Mouse (Mus musculus) naive thymus-derived CD4-positive, alpha-beta T cell, adult 2 months (primary cell): ENCODE data around the gene Lce1m.
"Not testable (repeated sequence)": the region's sequence is repeated elsewhere in the genome, so short reads cannot be mapped to it uniquely, and the experiment has no call there.

ENCODE experiments used
- DNase-seq: peaks from one replicate; pipeline ENCODE4 v3.0.0-alpha.2; 2011; ENCODE audit warnings: low read depth

Lce1m gene

DNA sequence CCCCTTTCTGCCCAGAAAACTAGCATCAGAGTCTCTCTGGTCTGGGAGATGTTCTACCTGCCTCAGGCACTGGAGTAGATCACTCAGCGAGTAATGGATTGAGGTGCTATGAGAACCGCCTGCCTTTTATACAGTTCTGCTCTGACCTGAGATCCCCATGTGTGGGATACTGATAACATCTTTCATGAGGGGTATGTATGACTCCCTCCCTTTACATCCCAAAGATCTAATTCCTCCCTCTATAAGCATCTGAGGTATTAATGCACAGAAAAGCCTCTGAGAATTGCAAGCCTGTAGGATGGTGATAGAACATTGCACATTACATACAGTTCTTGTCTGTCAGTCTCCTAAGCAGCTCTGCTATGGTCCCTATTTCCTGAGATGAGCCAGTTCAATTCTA lies at the start of gene Lce1m:
Lce1m (minus strand) TSS at position 101 of the 400 bp plus-strand sequence.
- no peak for DNase-seq

- DNase-seq, result not testable (repeated sequence)
Measured at GRCm38 (mm10) chr3:93068523-93068922, 49.7 kb upstream of the Lce1m start, which contains the start of gene Gm4858. Gene Gm4858 (plus strand): TSS chr3:93068823.

- no peak for DNase-seq
Measured at GRCm38 (mm10) chr3:93052826-93053474, 34.1 kb upstream of the Lce1m start.

DNA sequence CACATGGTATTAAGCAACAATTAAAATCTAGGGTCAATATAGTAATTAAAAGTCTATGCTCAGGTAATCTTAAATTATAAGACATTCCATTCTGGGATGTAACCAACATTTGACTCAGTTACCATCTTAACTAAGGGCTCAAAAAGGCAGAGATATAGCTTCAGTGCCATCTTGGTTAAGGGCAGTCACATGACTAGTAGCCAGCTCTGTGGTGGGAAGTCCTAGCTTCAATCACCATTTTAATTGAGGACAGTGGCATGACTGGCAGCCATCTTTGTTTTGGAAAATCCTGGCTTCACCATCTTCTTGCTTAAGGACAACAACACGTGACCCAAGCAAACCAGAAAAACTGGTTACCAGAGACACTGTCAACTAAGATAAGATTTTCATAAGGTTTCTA lies 31.3 kb upstream of the Lce1m start:
- no peak for DNase-seq

GRCm38 (mm10) chr3:93031450-93031849 lies 12.6 kb upstream of the Lce1m start:
- no peak for DNase-seq

DNA sequence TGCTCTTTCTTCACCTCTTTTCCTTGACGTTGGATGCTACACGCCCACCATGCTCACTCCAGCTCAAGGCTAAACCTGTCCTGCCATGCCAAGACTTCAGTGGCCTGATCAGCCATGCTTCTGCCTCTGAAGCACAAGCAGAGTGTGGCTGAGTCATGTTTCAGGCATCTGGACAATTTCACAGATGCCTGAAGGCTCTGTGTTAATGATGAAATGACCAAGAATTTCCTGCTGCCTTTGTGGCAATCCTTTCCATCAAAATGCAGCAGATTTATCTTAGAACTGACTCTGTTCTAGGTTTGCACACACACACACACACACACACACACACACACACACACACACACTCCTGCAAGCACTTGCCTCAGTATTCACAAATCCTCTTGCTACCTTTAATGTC lies 6.6 kb upstream of the Lce1m start:
- DNase-seq, result no peak

- DNase-seq, result no peak
Measured at GRCm38 (mm10) chr3:93023411-93024184, 4.7 kb upstream of the Lce1m start.

- no peak for DNase-seq
Measured at GRCm38 (mm10) chr3:93021171-93021570, 2.3 kb upstream of the Lce1m start.

DNA sequence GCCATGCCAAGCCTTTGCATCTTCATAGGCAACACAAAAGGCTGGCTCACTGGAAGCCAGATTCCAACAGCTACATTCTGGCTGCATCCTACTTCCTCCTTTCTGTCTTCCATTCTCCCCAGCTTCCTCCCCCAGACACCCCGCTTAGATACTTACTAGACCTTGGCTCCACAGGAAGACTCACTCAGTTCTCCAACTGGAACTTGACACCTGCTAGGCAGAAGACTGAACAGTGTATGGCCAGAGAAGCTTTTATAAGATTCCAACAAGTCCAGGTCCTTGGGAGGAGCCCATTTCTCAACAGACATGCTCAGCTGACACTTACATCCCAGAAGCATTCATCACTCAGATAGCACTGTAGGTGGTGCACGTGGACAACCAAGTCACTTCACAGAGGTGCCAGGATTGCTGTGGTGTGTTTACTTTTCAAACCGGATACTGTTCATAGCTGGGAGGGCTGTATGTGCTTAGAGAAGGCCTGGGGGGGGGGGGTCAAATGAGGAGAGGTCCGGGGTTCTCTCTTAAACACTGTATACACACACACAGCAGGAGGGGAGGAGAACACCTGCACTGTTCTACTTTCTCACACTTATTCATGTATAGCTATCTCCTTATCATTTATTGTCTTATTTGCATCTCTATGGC lies 3.3 kb downstream of the Lce1m start, which contains the start of gene Crct1:
Crct1 (minus strand) TSS at position 228 of the 645 bp plus-strand sequence.
- no peak for DNase-seq

GRCm38 (mm10) chr3:93014871-93015270 lies 4.0 kb downstream of the Lce1m start:
- DNase-seq, result no peak

DNA sequence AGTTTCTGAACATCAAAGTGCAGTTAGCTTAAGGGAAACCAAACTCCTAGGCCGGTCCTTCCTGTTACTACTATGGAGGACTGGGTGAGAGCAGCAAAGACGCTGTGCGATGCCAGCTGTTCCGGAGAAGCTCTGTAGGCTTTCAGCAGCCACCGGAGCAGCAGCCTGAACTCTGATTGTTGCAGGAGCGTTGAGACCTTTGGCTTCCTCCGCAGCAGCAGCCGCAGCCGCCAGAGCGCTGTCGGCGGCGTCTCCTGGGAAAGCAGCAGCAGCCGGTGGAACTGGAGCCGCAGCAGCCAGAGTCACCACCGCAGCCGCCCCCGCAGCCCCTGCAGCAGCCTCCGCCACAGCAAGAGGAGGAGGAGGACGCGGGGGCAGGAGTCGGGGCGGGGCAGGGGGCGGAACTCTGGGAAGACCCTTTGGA lies 4.5 kb downstream of the Lce1m start:
- no peak for DNase-seq

GRCm38 (mm10) chr3:93002843-93003242 lies 16.0 kb downstream of the Lce1m start:
- no peak for DNase-seq

DNA sequence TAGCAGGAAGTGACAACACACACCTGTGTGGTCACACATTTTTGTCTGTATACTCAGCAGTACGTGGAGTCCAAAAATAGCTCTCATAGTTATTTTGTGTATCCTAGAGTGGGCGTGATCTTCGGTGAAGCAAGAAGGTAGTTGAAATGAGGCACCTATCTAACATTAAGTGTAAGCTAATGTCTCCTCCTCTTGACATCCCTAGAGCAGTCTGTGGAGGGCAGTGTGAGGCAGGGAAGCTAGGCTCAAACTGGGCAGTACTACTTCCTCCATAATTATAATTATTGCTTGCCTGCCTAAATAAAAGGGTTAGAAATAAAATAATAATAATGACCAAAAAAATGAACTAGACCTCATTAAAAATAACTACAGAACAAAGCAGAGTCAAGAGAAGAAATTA lies 18.2 kb downstream of the Lce1m start:
- no peak for DNase-seq

DNA sequence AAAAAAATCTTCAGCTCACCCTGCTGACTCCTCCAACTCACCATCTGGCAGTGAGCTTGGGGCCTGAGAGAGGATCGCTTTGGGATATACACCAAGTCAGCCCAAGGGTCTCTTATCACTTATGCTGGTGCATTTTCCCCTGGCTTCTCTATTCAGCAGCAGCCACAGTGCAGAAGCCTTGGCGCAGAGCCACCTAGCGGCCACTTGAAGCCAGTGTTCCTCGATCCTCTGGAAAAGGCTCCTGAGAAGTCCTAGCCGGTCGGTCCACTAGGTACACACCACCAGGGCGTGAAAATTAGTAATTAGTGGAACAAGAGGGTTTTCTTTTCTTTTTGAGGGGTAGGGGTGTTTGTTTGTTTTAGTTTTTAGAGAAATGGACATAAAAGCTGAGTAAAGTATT lies 20.2 kb downstream of the Lce1m start:
- no peak for DNase-seq

GRCm38 (mm10) chr3:92991926-92992325 lies 26.9 kb downstream of the Lce1m start, which contains the start of gene Lce3f:
Gene Lce3f (plus strand): TSS chr3:92992226.
- no peak for DNase-seq

GRCm38 (mm10) chr3:92978484-92978883 lies 40.4 kb downstream of the Lce1m start:
- DNase-seq, result no peak
